Mouse (Mus musculus) lung, adult 2 months (tissue): ENCODE data around the gene Olfr157. TPM values are rescaled to one million over a fixed set of nuclear protein-coding genes. Genes with fewer than 3 reads are reported as not detected.

Experiments
- DNase-seq: peaks from one replicate; pipeline ENCODE4 v3.0.0; 2022
- H3K4me1 ChIP-seq: fragments of 200-500 bp; 2 replicates; pipeline ENCODE4 v1.6.1; 2011; ENCODE audit warnings: low read length; ENCODE audit not compliant: control insufficient read depth, insufficient read depth
- H3K4me3 ChIP-seq: fragments of 200-500 bp; replicated peaks from 2 replicates; pipeline ENCODE3; 2011; ENCODE audit warnings: low read depth, mild to moderate bottlenecking, control low read depth, low read length; ENCODE audit errors: extremely low read depth
- CTCF ChIP-seq: fragments of 200-500 bp; IDR thresholded peaks from 2 replicates; pipeline ENCODE4 v1.5.1; 2011; ENCODE audit warnings: mild to moderate bottlenecking, low read length, control low read depth; ENCODE audit not compliant: insufficient read depth
- POLR2A ChIP-seq: fragments of 200-500 bp; IDR thresholded peaks from 2 replicates; pipeline ENCODE4 v1.6.1; 2011; ENCODE audit warnings: low read depth, mild to moderate bottlenecking, control low read depth, low read length, borderline replicate concordance; ENCODE audit errors: extremely low read depth
- WGBS: fragments of 180-500 bp; shearing (Covaris S2); methylation state at CpG from one replicate; pipeline ENCODE4 v1.1.7; 2018; 5-methylcytosine and 5-hydroxymethylcytosine counted together
- polyA plus RNA-seq: library from polyadenylated mRNA; depleted of rRNA; stranded (reverse); fragments of >200 nt; gene quantifications from 2 replicates; pipeline ENCODE4 v1.2.3, GENCODE M21; 2012; rRNA removed

Gene Olfr157
- not detected in 2 replicates for polyA plus RNA-seq

- WGBS, result 74% methylated on average over 1 of the region's 1 CpGs
- H3K4me1 ChIP-seq, result no peaks in the 10 kb centered on the region
These were observed at the start of gene Olfr157 for GRCm38 (mm10) chr4:43840101-43840500. Gene Olfr157 (minus strand): TSS chr4:43840201.

GRCm38 (mm10) chr4:43884196-43884595 lies 44.2 kb upstream of the Olfr157 start:
- Histone ChIP-seq H3K4me3 (no peak overlapping the region), H3K4me1 (peaks cover 13% of the 10 kb centered on the region)
- 53% methylated on average over 4 of the region's 4 CpGs for WGBS
- no peak for TF ChIP-seq POLR2A
- TF ChIP-seq CTCF, result no peak
- no peak for DNase-seq

More at GRCm38 (mm10) chr4:43840101-43840500, at the start of gene Olfr157:
- no peak for DNase-seq
- no peak within 1 kb of the TSS for H3K4me3 ChIP-seq
- TF ChIP-seq POLR2A, result no peak
- TF ChIP-seq CTCF, result no peak

GRCm38 (mm10) chr4:43879566-43879965 lies 39.6 kb upstream of the Olfr157 start:
- TF ChIP-seq POLR2A (no peak), CTCF (no peak)
- Histone ChIP-seq H3K4me3 (no peak overlapping the region), H3K4me1 (peaks cover 10% of the 10 kb centered on the region)
- DNase-seq, result no peak
- WGBS, result 75% methylated on average over 6 of the region's 6 CpGs

- WGBS, result 46% methylated on average over 5 of the region's 5 CpGs
- DNase-seq, result peak; percentile 34
- TF ChIP-seq CTCF, result no peak
- TF ChIP-seq POLR2A, result no peak
- peaks cover 7% of the 10 kb centered on the region; the same call in 1 of the 2 replicates for H3K4me1 ChIP-seq
- no peak overlapping the region for H3K4me3 ChIP-seq
These were observed 38.2 kb upstream of the Olfr157 start for GRCm38 (mm10) chr4:43878121-43878776.

- TF ChIP-seq CTCF (no peak), POLR2A (no peak)
These were observed 37.2 kb upstream of the Olfr157 start for GRCm38 (mm10) chr4:43877230-43877629.

GRCm38 (mm10) chr4:43875919-43876411 lies 36.0 kb upstream of the Olfr157 start:
- peak; percentile 33 for DNase-seq
- H3K4me1 ChIP-seq, result peaks cover 7% of the 10 kb centered on the region; the same call in 1 of the 2 replicates
- H3K4me3 ChIP-seq, result peak overlapping the region; percentile 71
- 1% methylated on average over 20 of the region's 20 CpGs for WGBS
- TF ChIP-seq POLR2A (no peak), CTCF (no peak)

More at GRCm38 (mm10) chr4:43877230-43877629, 37.2 kb upstream of the Olfr157 start:
- 98% methylated on average over 1 of the region's 1 CpGs for WGBS
- no peak for DNase-seq
- no peak overlapping the region for H3K4me3 ChIP-seq
- peaks cover 7% of the 10 kb centered on the region; the same call in 1 of the 2 replicates for H3K4me1 ChIP-seq

GRCm38 (mm10) chr4:43875160-43875918 lies 35.3 kb upstream of the Olfr157 start, which contains the start of gene Reck:
Gene Reck (plus strand): TSS chr4:43875530.
- Histone ChIP-seq H3K4me3 (peak within 1 kb of the TSS; percentile 71), H3K4me1 (peaks cover 7% of the 10 kb centered on the region; the same call in 1 of the 2 replicates)
- under 1% methylated on average over 73 of the region's 73 CpGs for WGBS
- no peak for TF ChIP-seq CTCF
- 0 out of 2 replicates have a peak, but pooled peaks have one; percentile 36 for TF ChIP-seq POLR2A
- peak; percentile 88 for DNase-seq

- 27% methylated on average over 7 of the region's 7 CpGs for WGBS
- H3K4me1 ChIP-seq, result peaks cover 5% of the 10 kb centered on the region; the same call in 1 of the 2 replicates
- no peak overlapping the region for H3K4me3 ChIP-seq
- TF ChIP-seq CTCF, result no peak
- no peak for TF ChIP-seq POLR2A
- no peak for DNase-seq
These were observed 34.5 kb upstream of the Olfr157 start for GRCm38 (mm10) chr4:43874501-43874900.

GRCm38 (mm10) chr4:43869821-43870220 lies 29.8 kb upstream of the Olfr157 start:
- peaks cover 1% of the 10 kb centered on the region; the same call in 1 of the 2 replicates for H3K4me1 ChIP-seq
- no peak overlapping the region for H3K4me3 ChIP-seq
- DNase-seq, result no peak
- TF ChIP-seq CTCF (no peak), POLR2A (no peak)
- 82% methylated on average over 10 of the region's 10 CpGs for WGBS
